Mouse (Mus musculus) heart, postnatal 14 days (tissue): Measurements from ENCODE around the gene Tgm2. TPM values are rescaled to one million over a fixed set of nuclear protein-coding genes. Genes with fewer than 3 reads are reported as not detected.

ENCODE experiments used
- DNase-seq, 2 experiments: peaks; one replicate each; pipeline ENCODE4 v3.0.0; 2021 to 2022
- intact Hi-C: fragments of 180-260 bp; cut with DNase I; formaldehyde crosslinking; loops from one replicate; pipeline ENCODE4 v1.15.1; 2025
- long read RNA-seq, 2 experiments: library from polyadenylated mRNA; stranded (forward); transcript quantifications; one replicate each; pipeline ENCODE4 v2.0.0; 2021
- total RNA-seq, 2 experiments: library from RNA; stranded (reverse); gene quantifications; 2 replicates each; pipeline ENCODE4 v1.2.3; 2021

The Tgm2 gene
- 100 to 1,000 TPM; 181 to 209 TPM for total RNA-seq
- long read RNA-seq, experiment 1, transcript Tgm2-201 (13 exons, 3,596 nt): major isoform, 75 of 139 reads
- long read RNA-seq, experiment 1, partial matches to known transcripts: 61 of 139 reads
- long read RNA-seq, experiment 1, other reads (novel, unspliced or antisense): 3 of 139 reads
- long read RNA-seq, experiment 2, transcript Tgm2-201 (13 exons, 3,596 nt): major isoform, 47 of 78 reads
- long read RNA-seq, experiment 2, partial matches to known transcripts: 24 of 78 reads
- long read RNA-seq, experiment 2, other reads (novel, unspliced or antisense): 7 of 78 reads

DNA sequence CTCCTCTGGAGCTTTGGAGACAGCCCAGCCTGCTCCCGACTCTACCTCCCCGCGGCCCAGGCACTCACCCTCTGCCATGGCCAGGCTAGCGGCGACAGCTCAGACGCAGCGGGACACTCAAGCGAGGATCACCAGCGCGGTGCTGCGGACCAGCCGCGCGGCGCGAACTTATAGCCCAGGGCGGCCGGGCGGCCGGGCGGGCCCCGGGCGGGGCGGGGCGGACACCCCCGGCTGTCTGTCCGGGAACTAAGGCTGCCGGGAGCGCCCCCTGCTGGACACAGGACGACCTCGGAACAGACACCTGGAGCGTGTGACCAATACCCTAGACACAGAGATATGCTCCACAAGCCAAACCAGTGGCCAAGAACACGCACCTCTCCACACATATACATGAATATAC lies at the start of gene Tgm2:
Gene Tgm2 (minus strand): TSS at position 214 of the 400 bp plus-strand sequence.
- intact Hi-C loops: loop anchor here (1.0 to 5.0 kb wide), 5 partner anchors 33 to 99 kb away; no protein-coding TSS in a partner anchor
- peak; percentile 97 for DNase-seq

DNA sequence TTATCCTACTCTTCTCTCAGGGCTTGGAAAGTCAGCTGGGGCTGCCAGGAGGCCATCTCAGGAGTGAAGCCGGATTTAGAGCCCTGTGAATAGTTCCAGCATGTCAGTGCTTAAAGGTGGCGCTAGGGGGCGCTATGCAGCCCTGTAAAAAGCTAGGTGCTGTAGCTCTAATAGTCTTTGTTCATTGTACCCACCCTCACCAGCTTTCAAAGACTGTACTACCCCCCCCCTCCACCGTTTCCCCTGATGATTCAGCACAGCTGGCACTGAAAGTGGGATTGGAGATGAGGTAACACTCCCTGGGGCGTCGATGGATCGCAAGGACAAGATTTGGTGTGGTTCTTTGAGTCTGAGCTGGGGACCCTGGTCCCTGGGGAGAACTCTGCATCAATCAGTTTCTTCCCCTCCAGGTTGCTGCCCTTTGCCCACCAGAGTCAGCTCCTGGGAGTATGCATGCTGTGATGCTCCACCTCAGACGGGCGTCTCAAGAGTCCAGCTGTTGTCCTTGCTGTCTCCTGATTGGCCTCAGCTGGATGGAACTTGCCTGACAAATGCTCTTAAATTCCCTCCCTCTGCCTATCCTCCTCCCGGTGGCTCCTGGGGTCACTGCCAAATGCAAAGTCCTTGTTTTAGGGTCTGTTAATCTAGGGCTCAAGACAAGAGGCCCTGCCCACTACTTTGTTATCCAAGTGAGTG lies 48.9 kb upstream of the Tgm2 start:
- intact Hi-C loops: no loop called here
- DNase-seq: peak; percentile 57 to 63

DNA sequence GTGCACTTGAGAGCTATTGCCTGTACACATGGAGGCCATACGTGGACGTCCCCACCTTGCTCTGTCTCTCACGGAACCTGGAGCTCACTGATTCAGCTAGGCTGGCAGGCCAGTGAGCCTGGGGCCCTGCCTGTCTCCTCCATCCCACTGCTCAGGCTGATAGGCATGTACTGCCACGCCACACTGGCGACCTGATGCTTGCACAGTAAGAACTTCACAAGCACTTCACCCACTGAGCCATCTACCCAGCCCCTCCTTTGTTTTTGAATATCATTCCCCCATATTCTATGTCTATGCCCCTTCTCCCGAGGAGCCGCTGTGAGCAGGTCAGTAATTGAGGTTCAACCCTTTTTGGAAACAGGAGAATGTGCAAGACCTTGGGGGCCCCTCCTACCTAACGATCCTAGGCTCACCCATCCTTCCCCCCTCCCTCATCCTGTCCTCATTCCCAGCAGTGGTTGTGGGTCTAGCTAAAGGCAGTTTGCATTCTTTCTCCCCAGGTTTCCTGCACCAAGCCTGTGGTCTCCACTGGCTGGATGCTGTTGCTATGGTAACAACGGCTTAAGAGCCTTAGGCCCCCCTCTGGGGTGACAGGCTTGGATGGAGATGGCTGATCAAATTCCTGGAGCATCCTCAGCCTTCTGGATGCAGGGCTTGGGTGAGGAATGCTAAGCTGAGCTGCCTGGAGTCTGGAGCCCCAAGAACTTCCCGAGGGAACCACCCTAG lies 47.5 kb upstream of the Tgm2 start:
- intact Hi-C loops: no loop called here
- no peak for DNase-seq

DNA sequence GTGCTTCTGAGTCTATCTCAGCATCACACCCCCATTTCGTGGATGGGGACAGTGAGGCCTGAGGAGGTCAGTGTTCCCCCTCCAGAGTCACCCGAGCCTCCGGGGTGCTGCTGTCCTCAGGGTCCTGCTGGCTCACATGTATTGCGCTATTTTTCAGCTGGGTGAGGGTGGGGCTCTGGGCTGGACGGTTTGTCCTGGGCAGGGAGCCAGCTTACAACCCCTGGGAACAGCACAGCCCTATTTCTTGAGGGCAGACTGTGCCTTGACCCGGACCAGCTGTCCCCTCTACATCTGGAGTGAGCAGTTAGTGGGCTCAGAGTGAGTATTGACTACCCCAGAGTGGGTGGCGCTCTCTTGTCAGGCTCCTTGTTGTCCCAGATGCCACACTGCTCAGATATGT lies 44.9 kb upstream of the Tgm2 start:
- intact Hi-C loops: no loop called here
- peak; percentile 77 to 84 for DNase-seq

- intact Hi-C loops: no loop called here
- DNase-seq: no peak
These were observed 43.2 kb upstream of the Tgm2 start for GRCm38 (mm10) chr2:158189451-158189850.

- intact Hi-C loops: no loop called here
- DNase-seq: no peak
These were observed 40.1 kb upstream of the Tgm2 start for GRCm38 (mm10) chr2:158186206-158186871.

DNA sequence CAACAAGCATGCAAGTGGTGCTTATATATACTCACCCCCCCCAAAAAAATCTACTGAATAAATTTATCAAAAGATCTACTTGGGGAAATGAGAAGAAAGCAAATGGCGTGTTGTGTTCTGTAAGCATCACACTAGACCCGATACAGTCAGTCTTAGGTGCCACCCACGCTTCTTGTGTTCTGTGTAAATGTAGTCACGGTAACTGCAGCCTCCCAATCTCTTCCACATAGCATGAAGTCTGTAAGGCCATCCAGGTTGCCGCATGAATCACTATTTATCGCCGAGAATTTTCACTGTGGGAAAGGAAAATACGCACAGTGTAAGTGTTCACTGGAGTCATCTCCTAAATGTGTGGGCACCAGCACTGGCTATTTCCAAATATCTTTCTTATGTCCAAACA lies 37.0 kb upstream of the Tgm2 start:
- DNase-seq: no peak
- intact Hi-C loops: no loop called here

- intact Hi-C loops: loop anchor here (2.0 kb wide), 1 partner anchor 75 kb away; no protein-coding TSS in a partner anchor
- no peak for DNase-seq
These were observed 35.7 kb upstream of the Tgm2 start for GRCm38 (mm10) chr2:158181932-158182331.

- DNase-seq: peak; percentile 64 to 83
- intact Hi-C loops: loop anchor here (2.0 kb wide), 1 partner anchor 74 kb away; no protein-coding TSS in a partner anchor
These were observed 34.6 kb upstream of the Tgm2 start for GRCm38 (mm10) chr2:158180797-158181196.

DNA sequence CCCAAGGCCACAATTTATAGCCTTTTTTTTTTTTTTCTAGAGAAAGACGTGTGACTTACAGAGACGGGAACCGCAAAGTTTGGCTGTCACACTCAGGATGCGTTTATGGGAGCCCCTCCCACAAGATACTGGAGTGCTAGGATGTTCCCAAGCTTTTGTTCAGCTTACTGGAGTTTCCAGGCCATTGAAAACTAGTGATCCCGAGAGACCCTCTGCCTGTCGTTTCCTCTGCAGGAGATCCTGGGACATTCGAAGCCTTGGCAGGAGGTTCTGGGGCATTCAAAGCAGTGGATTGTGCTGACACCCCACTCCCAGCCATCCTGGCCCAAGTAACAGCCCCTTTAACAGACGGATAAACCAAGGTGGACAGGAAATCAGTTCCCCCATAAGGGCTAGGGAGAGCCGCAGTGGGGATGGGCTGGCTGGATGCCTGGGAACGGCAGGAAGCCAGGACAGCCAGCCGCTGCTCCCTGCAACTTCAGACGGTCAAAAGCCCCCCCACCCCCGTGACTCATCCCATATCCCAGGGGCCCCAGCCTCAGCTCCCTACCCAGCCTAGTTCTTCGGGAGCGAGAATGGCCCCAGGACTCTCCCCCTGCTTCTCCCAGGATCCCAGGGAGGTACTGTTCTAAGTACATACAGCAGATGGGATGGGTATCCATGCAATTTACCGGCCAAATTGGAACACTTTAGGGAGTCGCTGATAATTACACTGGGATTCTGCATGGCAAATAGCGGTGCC lies 33.3 kb upstream of the Tgm2 start:
- DNase-seq: peak; percentile 77
- intact Hi-C loops: loop anchor here (2.0 kb wide), 2 partner anchors 33 to 73 kb away; partner anchors contain the start of gene Tgm2

DNA sequence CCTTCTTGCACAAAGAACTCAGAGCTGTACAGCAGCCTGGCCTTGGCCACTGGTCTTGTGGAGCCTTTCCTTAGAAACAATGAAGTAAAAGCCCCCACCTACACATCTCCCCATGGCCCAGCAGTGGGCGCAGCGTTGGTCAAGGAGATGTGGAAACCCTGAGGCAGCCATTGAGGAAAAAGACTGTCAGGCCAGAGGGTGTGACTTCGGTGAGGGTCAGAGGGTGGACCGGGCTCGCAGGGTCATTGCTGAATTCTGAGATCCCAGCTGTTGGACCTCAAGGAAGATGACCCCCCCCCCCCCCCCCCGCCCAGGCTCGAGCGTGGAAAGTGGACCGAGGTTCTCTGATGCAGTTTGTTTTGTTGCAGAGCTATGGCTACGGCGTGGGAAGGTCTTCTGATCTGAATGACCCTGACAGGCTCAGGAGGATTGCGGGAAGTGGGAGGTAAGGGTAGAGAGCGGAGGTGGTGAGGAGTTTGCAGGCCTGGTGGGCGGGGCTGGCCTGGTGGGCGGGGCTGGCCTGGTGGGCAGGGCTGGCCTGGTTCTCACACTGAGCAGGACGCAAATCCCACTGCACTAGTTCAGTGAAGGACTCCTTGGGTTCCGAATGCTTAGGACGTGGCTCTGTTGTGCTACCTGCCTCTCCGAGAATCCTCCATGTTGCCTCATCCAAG lies 32.6 kb upstream of the Tgm2 start:
- intact Hi-C loops: loop anchor here (2.0 kb wide), 1 partner anchor 32 kb away; the partner anchor contains the start of gene Tgm2
- DNase-seq: peak; percentile 82 to 87

GRCm38 (mm10) chr2:158178139-158178538 lies 31.9 kb upstream of the Tgm2 start:
- no peak for DNase-seq

GRCm38 (mm10) chr2:158177574-158177973 lies 31.3 kb upstream of the Tgm2 start:
- intact Hi-C loops: no loop called here
- no peak for DNase-seq

More at GRCm38 (mm10) chr2:158178139-158178538, 31.9 kb upstream of the Tgm2 start:
- intact Hi-C loops: loop anchor here (2.0 kb wide), 1 partner anchor 31 kb away; the partner anchor contains the start of gene Tgm2

GRCm38 (mm10) chr2:158176763-158177162 lies 30.5 kb upstream of the Tgm2 start:
- intact Hi-C loops: no loop called here
- no peak for DNase-seq

DNA sequence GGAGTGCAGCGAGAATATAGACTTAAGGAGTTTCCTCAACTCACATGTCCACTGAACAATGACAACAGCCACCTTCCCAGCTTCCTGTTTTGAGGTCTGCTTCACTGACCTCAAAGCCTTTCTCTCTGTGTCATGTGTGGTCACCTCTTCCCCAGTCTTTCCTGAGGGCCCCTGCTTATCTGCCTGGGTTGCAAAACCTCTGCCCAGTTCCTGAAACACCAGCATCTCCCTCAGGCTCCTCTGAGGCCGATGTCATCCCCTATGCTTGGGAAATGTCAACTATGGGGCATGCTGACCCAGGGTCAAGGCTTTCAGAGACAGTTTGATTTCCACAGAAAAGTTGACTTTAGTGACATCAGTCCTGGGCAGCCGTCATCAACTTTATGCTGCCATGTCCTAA lies 29.2 kb upstream of the Tgm2 start:
- no peak for DNase-seq
- intact Hi-C loops: no loop called here

GRCm38 (mm10) chr2:158174958-158175357 lies 28.7 kb upstream of the Tgm2 start:
- intact Hi-C loops: no loop called here
- no peak for DNase-seq

- no peak for DNase-seq
These were observed 28.2 kb upstream of the Tgm2 start for GRCm38 (mm10) chr2:158174438-158174837.

DNA sequence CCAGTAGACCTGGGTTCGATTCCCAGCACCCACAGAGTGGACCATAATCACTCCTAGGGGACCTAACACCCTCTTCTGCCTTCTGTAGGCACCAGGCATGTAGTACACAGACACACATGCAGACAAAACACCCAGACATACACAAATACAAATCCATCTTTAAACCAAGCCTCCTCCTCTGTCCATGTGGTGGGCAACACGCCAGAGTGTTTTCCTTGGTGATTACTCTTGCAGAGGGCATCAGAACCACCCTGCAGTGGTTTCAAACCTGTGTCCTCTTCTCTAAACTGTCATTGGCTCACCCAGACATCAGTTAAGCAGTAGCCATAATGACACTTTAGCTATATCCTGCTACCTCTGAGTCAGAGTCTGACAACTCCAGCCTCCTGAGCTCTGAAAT lies 24.2 kb upstream of the Tgm2 start:
- DNase-seq: no peak
- intact Hi-C loops: no loop called here

More at GRCm38 (mm10) chr2:158174438-158174837, 28.2 kb upstream of the Tgm2 start:
- intact Hi-C loops: no loop called here

DNA sequence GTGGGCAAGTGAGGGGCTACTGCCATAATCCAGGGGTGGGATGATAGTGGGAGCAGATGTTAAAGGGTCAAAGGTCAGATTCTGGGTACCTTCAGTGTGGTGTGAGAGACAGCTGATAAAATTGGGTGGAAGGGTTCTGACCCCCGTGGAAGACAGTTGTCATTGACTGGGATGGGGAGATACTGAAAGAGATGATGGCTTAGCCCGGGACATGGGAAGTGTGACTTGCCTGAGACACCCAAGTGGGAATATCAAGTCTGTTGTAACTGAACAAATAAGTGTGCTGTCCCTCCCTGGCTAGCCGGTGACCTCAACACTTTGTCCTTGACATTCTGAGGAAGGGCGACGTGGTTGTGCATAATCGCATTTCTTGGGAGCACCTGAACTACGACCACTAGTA lies 23.5 kb upstream of the Tgm2 start:
- no peak for DNase-seq
- intact Hi-C loops: no loop called here
